Mouse (Mus musculus) heart, embryonic 13.5 days (tissue): ENCODE data around the gene Gm9780. TPM values are rescaled to one million over a fixed set of nuclear protein-coding genes. Genes with fewer than 3 reads are reported as not detected.
"Not testable (repeated sequence)": the region's sequence is repeated elsewhere in the genome, so short reads cannot be mapped to it uniquely, and the experiment has no call there.

Source experiments
- ATAC-seq: fragments of 200-750 bp; cut with Nextera tagmentation; 2 replicates; pipeline ENCODE4 v1.8.0; 2017; ENCODE audit warnings: moderate TSS enrichment; ENCODE audit not compliant: insufficient number of reproducible peaks, low FRiP score, low TSS enrichment; ENCODE audit errors: extremely low read depth
- H3K27ac ChIP-seq: fragments of 300-500 bp; sonication (generic); replicated peaks from 2 replicates; pipeline ENCODE4 v1.5.1; 2015; ENCODE audit warnings: moderate library complexity, mild to moderate bottlenecking, inconsistent platforms
- H3K27me3 ChIP-seq: fragments of 300-500 bp; sonication (generic); replicated peaks from 2 replicates; pipeline ENCODE4 v1.6.1; 2015; ENCODE audit warnings: mild to moderate bottlenecking, inconsistent platforms
- H3K36me3 ChIP-seq: fragments of 300-500 bp; sonication (generic); 2 replicates; pipeline ENCODE4 v1.6.1; 2015; ENCODE audit warnings: mild to moderate bottlenecking, inconsistent platforms
- H3K4me1 ChIP-seq: fragments of 300-500 bp; sonication (generic); 2 replicates; pipeline ENCODE4 v1.6.1; 2015; ENCODE audit warnings: inconsistent platforms
- H3K4me2 ChIP-seq: fragments of 300-500 bp; sonication (generic); 2 replicates; pipeline ENCODE4 v1.6.1; 2015; ENCODE audit warnings: inconsistent platforms, mild to moderate bottlenecking, moderate library complexity
- H3K4me3 ChIP-seq: fragments of 300-500 bp; sonication (generic); 2 replicates; pipeline ENCODE4 v1.5.1; 2015; ENCODE audit warnings: moderate library complexity, mild to moderate bottlenecking, inconsistent platforms
- H3K9ac ChIP-seq: fragments of 300-500 bp; sonication (generic); 2 replicates; pipeline ENCODE4 v1.6.1; 2015; ENCODE audit warnings: inconsistent platforms, mild to moderate bottlenecking, moderate library complexity
- H3K9me3 ChIP-seq: fragments of 300-500 bp; sonication (generic); 2 replicates; pipeline ENCODE4 v1.6.1; 2016; ENCODE audit warnings: inconsistent platforms
- WGBS: fragments of 180-500 bp; shearing (Covaris S2); methylation state at CpG from one replicate; pipeline ENCODE4 v1.1.7; 2015; ENCODE audit warnings: mixed read lengths; 5-methylcytosine and 5-hydroxymethylcytosine counted together
- polyA plus RNA-seq: library from polyadenylated mRNA; unstranded; fragments of >200 nt; fragmentation: Nextera tagmentation; extraction: Ambion mirVana; gene quantifications from 2 replicates; pipeline ENCODE4 v1.2.1, GENCODE M21; 2015

Gene Gm9780
- polyA plus RNA-seq: 3.9 and 7.0 TPM in 2 replicates

DNA sequence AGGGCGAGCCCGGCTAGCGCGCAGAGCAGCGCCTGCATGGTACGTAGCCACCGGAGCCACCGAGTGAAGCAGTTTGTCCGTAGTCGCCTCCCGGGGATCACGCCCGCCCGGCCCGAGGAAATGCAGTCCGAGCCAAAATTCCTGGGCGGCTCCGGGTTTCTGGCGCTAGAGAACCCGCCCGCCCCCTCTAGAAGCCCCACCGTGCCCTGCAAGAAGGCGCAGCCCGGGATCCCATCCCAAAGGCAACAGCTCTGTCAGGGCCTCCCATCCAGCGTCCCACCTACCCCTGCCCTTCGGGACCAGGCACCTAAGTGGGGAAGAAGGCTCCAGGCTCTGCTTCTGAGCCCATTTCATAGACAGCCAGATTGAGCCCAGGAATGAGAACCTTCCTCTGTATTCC is at the start of gene Gm9780:
Gm9780 (minus strand) TSS at position 101 of the 400 bp plus-strand sequence.
- H3K27me3 ChIP-seq, H3K9me3 ChIP-seq, H3K4me2 ChIP-seq, ATAC-seq, H3K4me3 ChIP-seq, H3K9ac ChIP-seq, H3K4me1 ChIP-seq, H3K27ac ChIP-seq, H3K36me3 ChIP-seq: not testable (repeated sequence)
- WGBS: no CpG with 5 or more reads among the region's 26 CpGs

DNA sequence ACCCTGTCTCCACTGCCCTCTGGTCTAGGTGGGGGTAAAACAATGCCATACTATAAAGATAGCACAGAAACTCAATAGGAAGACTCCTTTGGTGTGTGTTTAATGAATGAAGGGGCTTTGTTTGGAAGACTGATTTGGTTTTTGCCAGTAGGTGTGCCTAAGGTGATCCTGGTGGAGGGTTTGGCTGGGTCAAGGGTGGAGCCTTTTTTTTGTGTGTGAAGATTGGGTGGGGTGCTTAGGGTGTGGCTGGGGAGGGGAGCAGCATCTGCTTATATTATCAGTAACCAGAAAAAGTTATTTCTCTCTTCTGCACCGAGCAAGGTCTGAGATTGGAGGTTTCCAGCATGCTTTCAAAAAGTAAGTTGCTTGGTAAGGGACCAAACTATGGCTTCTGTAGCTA is 39.5 kb upstream of the Gm9780 start, which contains the start of gene Cphx3:
Cphx3 (plus strand) TSS at position 301 of the 400 bp plus-strand sequence.
- ATAC-seq, H3K27me3 ChIP-seq: not testable (repeated sequence)
- no CpG with 5 or more reads among the region's 1 CpGs for WGBS

GRCm38 (mm10) chr14:26081216-26081615 is 38.7 kb upstream of the Gm9780 start, which contains the start of gene Cphx2:
Cphx2 (plus strand) TSS chr14:26081516.
- no CpG with 5 or more reads among the region's 6 CpGs for WGBS
- H3K27me3 ChIP-seq, H3K9ac ChIP-seq, H3K4me2 ChIP-seq, H3K27ac ChIP-seq, H3K4me3 ChIP-seq, H3K36me3 ChIP-seq, ATAC-seq, H3K9me3 ChIP-seq, H3K4me1 ChIP-seq: not testable (repeated sequence)

More for the DNA sequence above, 39.5 kb upstream of the Gm9780 start, which contains the start of gene Cphx3:
- not testable (repeated sequence) for H3K4me1 ChIP-seq, H3K4me3 ChIP-seq, H3K9me3 ChIP-seq, H3K36me3 ChIP-seq, H3K4me2 ChIP-seq, H3K27ac ChIP-seq, H3K9ac ChIP-seq

- ATAC-seq, H3K27me3 ChIP-seq, H3K9me3 ChIP-seq, H3K4me2 ChIP-seq, H3K4me1 ChIP-seq, H3K9ac ChIP-seq, H3K27ac ChIP-seq, H3K36me3 ChIP-seq, H3K4me3 ChIP-seq: not testable (repeated sequence)
- WGBS: no CpG with 5 or more reads among the region's 5 CpGs
Measured at GRCm38 (mm10) chr14:26076620-26077390, 34.3 kb upstream of the Gm9780 start.

DNA sequence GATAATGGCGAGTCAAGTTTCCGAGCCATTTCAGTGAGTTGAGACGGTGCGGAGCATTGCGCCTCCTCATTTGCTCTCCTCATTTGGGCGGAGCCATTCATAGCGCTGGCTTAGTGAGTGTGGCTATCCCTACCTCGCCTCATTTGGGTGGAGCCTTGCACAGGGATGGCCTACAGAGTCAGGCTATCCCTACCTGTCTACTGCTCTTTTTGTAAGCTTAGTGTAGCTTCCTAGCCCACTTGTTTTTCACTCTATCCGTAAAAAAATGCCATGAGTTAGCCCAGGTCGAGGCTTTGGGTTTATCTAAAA is 24.8 kb upstream of the Gm9780 start, which contains the start of gene Tmem254c:
Tmem254c (minus strand) TSS at position 31 of the 309 bp plus-strand sequence.
- not testable (repeated sequence) for H3K27ac ChIP-seq

GRCm38 (mm10) chr14:26066574-26067324 is 24.2 kb upstream of the Gm9780 start:
- H3K4me1 ChIP-seq, H3K9me3 ChIP-seq, H3K4me3 ChIP-seq, H3K4me2 ChIP-seq, H3K9ac ChIP-seq, ATAC-seq, H3K27me3 ChIP-seq, H3K36me3 ChIP-seq, H3K27ac ChIP-seq: not testable (repeated sequence)
- WGBS: no CpG with 5 or more reads among the region's 44 CpGs

More for the DNA sequence above, 24.8 kb upstream of the Gm9780 start, which contains the start of gene Tmem254c:
- H3K27me3 ChIP-seq, H3K9ac ChIP-seq, ATAC-seq, H3K36me3 ChIP-seq, H3K4me1 ChIP-seq, H3K9me3 ChIP-seq, H3K4me3 ChIP-seq, H3K4me2 ChIP-seq: not testable (repeated sequence)
- WGBS: no CpG with 5 or more reads among the region's 10 CpGs

GRCm38 (mm10) chr14:26059362-26059761 is 16.9 kb upstream of the Gm9780 start:
- H3K4me1 ChIP-seq, H3K9ac ChIP-seq, H3K4me2 ChIP-seq, H3K9me3 ChIP-seq, H3K27me3 ChIP-seq, H3K27ac ChIP-seq, ATAC-seq, H3K4me3 ChIP-seq, H3K36me3 ChIP-seq: not testable (repeated sequence)
- WGBS: no CpG with 5 or more reads among the region's 6 CpGs

GRCm38 (mm10) chr14:26058184-26058583 is 15.7 kb upstream of the Gm9780 start:
- not testable (repeated sequence) for H3K4me1 ChIP-seq, H3K9ac ChIP-seq, H3K4me2 ChIP-seq, H3K36me3 ChIP-seq, H3K27ac ChIP-seq, ATAC-seq, H3K4me3 ChIP-seq, H3K27me3 ChIP-seq, H3K9me3 ChIP-seq
- no CpG with 5 or more reads among the region's 3 CpGs for WGBS

GRCm38 (mm10) chr14:26048767-26049166 is 6.3 kb upstream of the Gm9780 start:
- not testable (repeated sequence) for H3K36me3 ChIP-seq, H3K9me3 ChIP-seq, H3K4me2 ChIP-seq, H3K27me3 ChIP-seq, H3K4me3 ChIP-seq, H3K27ac ChIP-seq, ATAC-seq, H3K9ac ChIP-seq, H3K4me1 ChIP-seq
- WGBS: no CpG with 5 or more reads among the region's 9 CpGs

DNA sequence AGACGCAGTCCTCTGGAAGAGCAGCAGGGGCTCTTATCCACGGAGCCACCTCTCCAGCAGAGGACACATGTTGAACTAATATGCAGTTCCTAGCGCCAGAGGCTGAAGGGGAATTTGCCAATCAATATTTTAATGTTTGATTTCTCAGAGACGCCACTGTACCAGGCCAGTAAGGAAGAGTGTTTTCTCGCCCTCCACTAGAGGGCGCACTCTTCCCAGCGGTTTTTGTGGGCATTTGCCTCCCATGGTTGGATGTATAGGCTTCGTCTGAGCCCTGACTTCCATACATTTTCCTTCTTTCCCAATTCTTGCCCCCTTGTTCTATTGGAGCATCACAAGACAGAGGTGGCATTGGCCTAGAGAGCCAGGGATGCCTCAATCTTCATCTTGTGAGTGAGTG is 4.5 kb upstream of the Gm9780 start:
- ATAC-seq, H3K27me3 ChIP-seq, H3K9me3 ChIP-seq, H3K4me1 ChIP-seq, H3K4me3 ChIP-seq, H3K36me3 ChIP-seq, H3K27ac ChIP-seq, H3K4me2 ChIP-seq, H3K9ac ChIP-seq: not testable (repeated sequence)
- WGBS: no CpG with 5 or more reads among the region's 8 CpGs

DNA sequence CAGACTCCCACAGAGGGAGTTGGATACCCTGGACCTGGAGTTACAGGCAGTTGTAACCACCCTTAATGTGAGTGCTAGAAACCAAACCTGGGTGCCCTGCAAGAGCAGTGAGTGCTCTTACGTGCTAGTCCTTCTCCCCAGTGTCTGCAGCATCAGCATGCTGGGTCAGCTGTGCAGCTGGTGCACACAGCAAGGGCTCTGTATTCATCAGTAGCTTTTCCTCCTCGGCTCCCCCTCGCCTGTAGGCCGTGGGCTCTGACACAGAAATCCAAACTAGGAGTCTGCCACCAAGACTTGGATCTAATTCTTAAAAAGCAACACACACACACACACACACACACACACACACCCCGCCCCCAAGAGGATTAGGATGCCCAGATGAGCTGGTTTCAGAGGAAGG is 2.5 kb upstream of the Gm9780 start:
- not testable (repeated sequence) for H3K9me3 ChIP-seq, H3K36me3 ChIP-seq, ATAC-seq, H3K27ac ChIP-seq, H3K27me3 ChIP-seq, H3K9ac ChIP-seq, H3K4me3 ChIP-seq, H3K4me2 ChIP-seq, H3K4me1 ChIP-seq
- no CpG with 5 or more reads among the region's 5 CpGs for WGBS
